Mouse (Mus musculus): ENCODE results near the gene Serpina6.
"Not testable (repeated sequence)": the region's sequence is repeated elsewhere in the genome, so short reads cannot be mapped to it uniquely, and the experiment has no call there.

The Serpina6 gene

GRCm38 (mm10) chr12:103656848-103657626, at the start of gene Serpina6:
Gene Serpina6 (minus strand): TSS chr12:103657212.
- peak; percentile 40 for DNase-seq

- no peak for DNase-seq
These were observed 49.1 kb upstream of the Serpina6 start for GRCm38 (mm10) chr12:103706113-103706512.

- no peak for DNase-seq
These were observed 48.5 kb upstream of the Serpina6 start for GRCm38 (mm10) chr12:103705547-103705946.

GRCm38 (mm10) chr12:103700144-103700750, 43.2 kb upstream of the Serpina6 start:
- peak; percentile 35 for DNase-seq

GRCm38 (mm10) chr12:103695429-103695828, 38.4 kb upstream of the Serpina6 start, which contains the start of gene Serpina1f:
Gene Serpina1f (minus strand): TSS chr12:103695529.
- no peak for DNase-seq

- DNase-seq = peak; percentile 10
These were observed 31.3 kb upstream of the Serpina6 start for GRCm38 (mm10) chr12:103688221-103688814.

- DNase-seq = peak; percentile 20
These were observed 30.0 kb upstream of the Serpina6 start for GRCm38 (mm10) chr12:103687021-103687420.

GRCm38 (mm10) chr12:103686050-103686449, 29.0 kb upstream of the Serpina6 start:
- no peak for DNase-seq

GRCm38 (mm10) chr12:103685386-103685785, 28.4 kb upstream of the Serpina6 start:
- no peak for DNase-seq

- DNase-seq = no peak
These were observed 26.8 kb upstream of the Serpina6 start for GRCm38 (mm10) chr12:103683775-103684174.

- peak; percentile 30 for DNase-seq
These were observed 24.7 kb upstream of the Serpina6 start for GRCm38 (mm10) chr12:103681739-103682138.

GRCm38 (mm10) chr12:103681169-103681568, 24.2 kb upstream of the Serpina6 start:
- peak; percentile 18 for DNase-seq

GRCm38 (mm10) chr12:103679853-103680252, 22.8 kb upstream of the Serpina6 start:
- DNase-seq = not testable (repeated sequence)

- DNase-seq = no peak
These were observed 19.0 kb upstream of the Serpina6 start, which contains the start of gene Serpina16 for GRCm38 (mm10) chr12:103676039-103676438. Gene Serpina16 (minus strand): TSS chr12:103676139.

GRCm38 (mm10) chr12:103673179-103673578, 16.2 kb upstream of the Serpina6 start:
- peak; percentile 13 for DNase-seq

- no peak for DNase-seq
These were observed 14.5 kb upstream of the Serpina6 start for GRCm38 (mm10) chr12:103671483-103671882.

GRCm38 (mm10) chr12:103670964-103671363, 14.0 kb upstream of the Serpina6 start:
- DNase-seq = no peak

GRCm38 (mm10) chr12:103670344-103670743, 13.3 kb upstream of the Serpina6 start:
- no peak for DNase-seq

GRCm38 (mm10) chr12:103665286-103665685, 8.3 kb upstream of the Serpina6 start:
- no peak for DNase-seq

- DNase-seq = not testable (repeated sequence)
These were observed 5.0 kb upstream of the Serpina6 start for GRCm38 (mm10) chr12:103662053-103662452.

- peak; percentile 22 for DNase-seq
These were observed 3.1 kb upstream of the Serpina6 start for GRCm38 (mm10) chr12:103660076-103660475.

- DNase-seq = no peak
These were observed 2.2 kb upstream of the Serpina6 start for GRCm38 (mm10) chr12:103659171-103659570.

GRCm38 (mm10) chr12:103657991-103658390, 979 bp upstream of the Serpina6 start:
- DNase-seq = no peak

Data from kidney, postnatal 14 days (tissue).